Mouse (Mus musculus) liver, embryonic 15.5 days (tissue): ENCODE results near the gene Ltk. TPM values are rescaled to one million over a fixed set of nuclear protein-coding genes. Genes with fewer than 3 reads are reported as not detected.

Experiments used
- ATAC-seq: fragments of 200-750 bp; cut with Nextera tagmentation; 2 replicates; pipeline ENCODE4 v1.8.0; 2017; ENCODE audit warnings: moderate number of reproducible peaks, mild to moderate bottlenecking, moderate library complexity; ENCODE audit not compliant: insufficient read depth
- H3K27ac ChIP-seq: fragments of 300-500 bp; sonication (generic); replicated peaks from 2 replicates; pipeline ENCODE4 v1.5.1; 2015; ENCODE audit warnings: mild to moderate bottlenecking, inconsistent platforms
- H3K27me3 ChIP-seq: fragments of 300-500 bp; sonication (generic); 2 replicates; pipeline ENCODE4 v1.6.1; 2015; ENCODE audit warnings: mild to moderate bottlenecking, inconsistent platforms
- H3K36me3 ChIP-seq: fragments of 300-500 bp; sonication (generic); replicated peaks from 2 replicates; pipeline ENCODE4 v1.6.1; 2015; ENCODE audit warnings: moderate library complexity, mild to moderate bottlenecking, inconsistent platforms
- H3K4me1 ChIP-seq: fragments of 300-500 bp; sonication (generic); replicated peaks from 2 replicates; pipeline ENCODE4 v1.6.1; 2015; ENCODE audit warnings: inconsistent platforms
- H3K4me2 ChIP-seq: fragments of 300-500 bp; sonication (generic); 2 replicates; pipeline ENCODE4 v1.6.1; 2015; ENCODE audit warnings: moderate library complexity, mild to moderate bottlenecking, inconsistent platforms
- H3K4me3 ChIP-seq: fragments of 300-500 bp; sonication (generic); replicated peaks from 2 replicates; pipeline ENCODE4 v1.5.1; 2015; ENCODE audit warnings: mild to moderate bottlenecking, inconsistent platforms
- H3K9ac ChIP-seq: fragments of 300-500 bp; sonication (generic); 2 replicates; pipeline ENCODE4 v1.6.1; 2015; ENCODE audit warnings: moderate library complexity, mild to moderate bottlenecking, inconsistent platforms
- H3K9me3 ChIP-seq: fragments of 300-500 bp; sonication (generic); replicated peaks from 2 replicates; pipeline ENCODE4 v1.6.1; 2016; ENCODE audit warnings: inconsistent platforms
- WGBS: fragments of 180-500 bp; shearing (Covaris S2); methylation state at CpG from one replicate; pipeline ENCODE4 v1.1.7; 2015; ENCODE audit warnings: mixed read lengths; ENCODE audit not compliant: insufficient replicate concordance; 5-methylcytosine and 5-hydroxymethylcytosine counted together
- polyA plus RNA-seq: library from polyadenylated mRNA; unstranded; fragments of >200 nt; fragmentation: Nextera tagmentation; extraction: Ambion mirVana; gene quantifications from 2 replicates; pipeline ENCODE4 v1.2.1, GENCODE M21; 2015

Ltk gene
- polyA plus RNA-seq, 1 experiment from 2014 or later: 0.07 TPM

GRCm38 (mm10) chr2:119799181-119799960 is 39.1 kb upstream of the Ltk start:
- Histone ChIP-seq H3K27ac (no peak overlapping the region), H3K9me3 (no peaks in the 10 kb centered on the region), H3K4me1 (peaks cover 15% of the 10 kb centered on the region), H3K4me2 (peak overlapping the region; percentile 82), H3K27me3 (peaks cover 94% of the 10 kb centered on the region), H3K36me3 (no peaks in the 10 kb centered on the region), H3K9ac (peak overlapping the region; percentile 31), H3K4me3 (peak overlapping the region; percentile 58)
- peak; percentile 64 for ATAC-seq
- under 1% methylated on average over 68 of the region's 89 CpGs for WGBS

GRCm38 (mm10) chr2:119798246-119798927 is 38.2 kb upstream of the Ltk start:
- Histone ChIP-seq H3K27ac (no peak overlapping the region), H3K9ac (no peak overlapping the region), H3K9me3 (no peaks in the 10 kb centered on the region), H3K4me2 (0 out of 2 replicates have a peak overlapping the region, but pooled peaks have one; percentile 82), H3K27me3 (peaks cover 86% of the 10 kb centered on the region), H3K36me3 (no peaks in the 10 kb centered on the region), H3K4me3 (no peak overlapping the region), H3K4me1 (peaks cover 15% of the 10 kb centered on the region)
- 8% methylated on average over 13 of the region's 13 CpGs for WGBS
- ATAC-seq: no peak

- Histone ChIP-seq H3K27me3 (peaks cover 78% of the 10 kb centered on the region), H3K9ac (no peak within 1 kb of the TSS), H3K36me3 (no peaks in the 10 kb centered on the region), H3K4me3 (no peak within 1 kb of the TSS), H3K4me2 (no peak within 1 kb of the TSS), H3K4me1 (peaks cover 15% of the 10 kb centered on the region), H3K27ac (no peak within 1 kb of the TSS), H3K9me3 (no peaks in the 10 kb centered on the region)
- 53% methylated on average over 5 of the region's 5 CpGs for whole genome bisulfite sequencing
- no peak for ATAC-seq
Observed at GRCm38 (mm10) chr2:119797279-119797783, 37.1 kb upstream of the Ltk start, which contains the start of gene Tyro3. Gene Tyro3, plus strand, starts transcription at chr2:119797733.

GRCm38 (mm10) chr2:119789996-119790395 is 29.8 kb upstream of the Ltk start:
- no peak for ATAC-seq
- Histone ChIP-seq H3K9ac (no peak overlapping the region), H3K36me3 (no peaks in the 10 kb centered on the region), H3K4me1 (peaks cover 17% of the 10 kb centered on the region), H3K9me3 (no peaks in the 10 kb centered on the region), H3K4me3 (no peak overlapping the region), H3K27ac (no peak overlapping the region), H3K4me2 (no peak overlapping the region), H3K27me3 (peaks cover 19% of the 10 kb centered on the region)
- 76% methylated on average over 2 of the region's 2 CpGs for WGBS

- Histone ChIP-seq H3K9ac (peak within 1 kb of the TSS; percentile 68), H3K4me2 (peak within 1 kb of the TSS; percentile 86), H3K4me3 (peak within 1 kb of the TSS; percentile 74), H3K4me1 (peaks cover 17% of the 10 kb centered on the region), H3K27me3 (peaks cover 10% of the 10 kb centered on the region), H3K9me3 (no peaks in the 10 kb centered on the region), H3K27ac (peak within 1 kb of the TSS; percentile 34; the same call in 1 of the 2 replicates), H3K36me3 (peaks cover 8% of the 10 kb centered on the region)
- WGBS: under 1% methylated on average over 44 of the region's 44 CpGs
- peak; percentile 90 for ATAC-seq
Observed at GRCm38 (mm10) chr2:119787206-119787883, 27.1 kb upstream of the Ltk start, which contains the start of gene Rpap1. Gene Rpap1, minus strand, starts transcription at chr2:119787537.

- Histone ChIP-seq H3K9me3 (no peaks in the 10 kb centered on the region), H3K4me2 (no peak overlapping the region), H3K9ac (no peak overlapping the region), H3K4me1 (no peaks in the 10 kb centered on the region), H3K36me3 (peaks cover 44% of the 10 kb centered on the region), H3K27ac (no peak overlapping the region), H3K4me3 (no peak overlapping the region), H3K27me3 (peaks cover 6% of the 10 kb centered on the region)
- no peak for ATAC-seq
- WGBS: 85% methylated on average over 6 of the region's 6 CpGs
Observed at GRCm38 (mm10) chr2:119767246-119767645, 7.0 kb upstream of the Ltk start.

- Histone ChIP-seq H3K27ac (no peak overlapping the region), H3K9ac (no peak overlapping the region), H3K4me1 (peaks cover under 1% of the 10 kb centered on the region; the same call in 1 of the 2 replicates), H3K4me3 (no peak overlapping the region), H3K27me3 (peaks cover 39% of the 10 kb centered on the region), H3K4me2 (no peak overlapping the region), H3K9me3 (no peaks in the 10 kb centered on the region), H3K36me3 (peaks cover 26% of the 10 kb centered on the region)
- 53% methylated on average over 4 of the region's 4 CpGs for WGBS
- no peak for ATAC-seq
Observed at GRCm38 (mm10) chr2:119763924-119764323, 3.7 kb upstream of the Ltk start.

- peaks cover 56% of the 10 kb centered on the region for H3K27me3 ChIP-seq
- 47% methylated on average over 1 of the region's 1 CpGs for WGBS
Observed at GRCm38 (mm10) chr2:119762276-119762675, 2.0 kb upstream of the Ltk start.

GRCm38 (mm10) chr2:119758844-119759835 is 1.1 kb downstream of the Ltk start:
- Histone ChIP-seq H3K27ac (no peak overlapping the region), H3K9me3 (no peaks in the 10 kb centered on the region), H3K27me3 (peaks cover 87% of the 10 kb centered on the region), H3K9ac (no peak overlapping the region), H3K4me1 (peaks cover 16% of the 10 kb centered on the region), H3K4me3 (peak overlapping the region; percentile 55), H3K4me2 (peak overlapping the region; percentile 73), H3K36me3 (0 out of 2 replicates have a peak, but pooled peaks cover 8% of the 10 kb centered on the region)
- WGBS: 5% methylated on average over 44 of the region's 44 CpGs
- no peak for ATAC-seq

More at GRCm38 (mm10) chr2:119762276-119762675, 2.0 kb upstream of the Ltk start:
- Histone ChIP-seq H3K36me3 (peaks cover 18% of the 10 kb centered on the region), H3K9me3 (no peaks in the 10 kb centered on the region), H3K9ac (no peak overlapping the region), H3K4me2 (no peak overlapping the region), H3K4me3 (no peak overlapping the region), H3K27ac (no peak overlapping the region), H3K4me1 (peaks cover 16% of the 10 kb centered on the region)
- no peak for ATAC-seq
